Comparison of ENCODE assay signal across 7 mouse cellular contexts in genomic region chr17:46032257-46032991, GRCm38 (mm10). TPM values are rescaled to one million over a fixed set of nuclear protein-coding genes. Genes with fewer than 3 reads are reported as not detected.
A peak's percentile ranks its signal among the peaks of the same experiment; 100 is the strongest.
DNase-seq lines count a peak whose midpoint lies in the region; ATAC-seq lines count a peak whose summit lies in the region.

TSS of gene Vegfa (minus strand) at chr17:46032369.

- WGBS in intestine, embryonic 16.5 days: under 1% methylated on average over 40 of the region's 40 CpGs
- whole genome bisulfite sequencing in midbrain, embryonic 11.5 days: under 1% methylated on average over 40 of the region's 40 CpGs

- intact Hi-C loops in left cerebral cortex, postnatal 36 days (cut with DNase I): loop anchor here (1.0 to 5.0 kb wide), 3 partner anchors 80 to 297 kb away; partner anchors contain the start of gene Mrps18a

- no peaks in the 10 kb centered on the region for H3K36me3 ChIP-seq in intestine, embryonic 16.5 days (ENCODE audit: control insufficient read depth, insufficient read depth, low read length)
- no peaks in the 10 kb centered on the region for H3K36me3 ChIP-seq in midbrain, embryonic 11.5 days (ENCODE audit: control insufficient read depth, insufficient read depth, low read length)

- peak; percentile 81 for ATAC-seq in intestine, embryonic 16.5 days
- ATAC-seq in midbrain, embryonic 11.5 days (ENCODE audit: low FRiP score): peak; percentile 84

- DNase-seq in adrenal gland, adult 2 months: peak; percentile 96
- peak; percentile 88 for DNase-seq in embryo, embryonic 11.5 days (ENCODE audit: low read depth, low spot score)
- peak; percentile 84 to 91 for DNase-seq in gastrocnemius, postnatal 4 days (ENCODE audit: low spot score in 2 of 2)
- DNase-seq in left cerebral cortex, postnatal 36 days (ENCODE audit: low spot score in 2 of 2): peak; percentile 85 to 89
- peak; percentile 99 for DNase-seq in midbrain, embryonic 11.5 days (ENCODE audit: low spot score, missing footprints)
- peak; percentile 92 for DNase-seq in skeletal muscle tissue, adult 2 months (ENCODE audit: low read depth, low spot score)

- H3K27me3 ChIP-seq in intestine, embryonic 16.5 days (replicated peaks; ENCODE audit: control insufficient read depth, insufficient read depth, low read length): no peaks in the 10 kb centered on the region
- H3K27me3 ChIP-seq in midbrain, embryonic 11.5 days (ENCODE audit: control insufficient read depth, insufficient read depth, low read length): no peaks in the 10 kb centered on the region

- H3K4me3 ChIP-seq in intestine, embryonic 16.5 days (ENCODE audit: low read length): peak within 1 kb of the TSS; percentile 94
- peak within 1 kb of the TSS; percentile 89 for H3K4me3 ChIP-seq in midbrain, embryonic 11.5 days (ENCODE audit: low read depth, low read length)

- H3K27ac ChIP-seq in intestine, embryonic 16.5 days (ENCODE audit: low read length): peak within 1 kb of the TSS; percentile 87
- peak within 1 kb of the TSS; percentile 64 for H3K27ac ChIP-seq in midbrain, embryonic 11.5 days (ENCODE audit: low read depth, low read length)

- H3K4me2 ChIP-seq in intestine, embryonic 16.5 days (ENCODE audit: low read depth, low read length): peak within 1 kb of the TSS; percentile 80
- H3K4me2 ChIP-seq in midbrain, embryonic 11.5 days: peak within 1 kb of the TSS; percentile 87

- peaks cover 37% of the 10 kb centered on the region for H3K4me1 ChIP-seq in intestine, embryonic 16.5 days (ENCODE audit: control insufficient read depth, insufficient read depth, low read length)
- peaks cover 29% of the 10 kb centered on the region for H3K4me1 ChIP-seq in midbrain, embryonic 11.5 days (ENCODE audit: control insufficient read depth, insufficient read depth, low read length)

- peak within 1 kb of the TSS; percentile 83 for H3K9ac ChIP-seq in intestine, embryonic 16.5 days (ENCODE audit: low read depth, low read length)
- H3K9ac ChIP-seq in midbrain, embryonic 11.5 days (ENCODE audit: low read length): peak within 1 kb of the TSS; percentile 94

- no peaks in the 10 kb centered on the region for H3K9me3 ChIP-seq in intestine, embryonic 16.5 days (ENCODE audit: control insufficient read depth, low read length)
- H3K9me3 ChIP-seq in midbrain, embryonic 11.5 days (ENCODE audit: control insufficient read depth, low read length): no peaks in the 10 kb centered on the region

RNA-seq across cellular contexts. Expression of gene Vegfa, which starts in this region (rescaled TPM):
- total RNA-seq in adrenal gland, adult 2 months (2021): 100 to 1,000 TPM; 395 to 486 TPM
- polyA plus RNA-seq in adrenal gland, adult 2 months (2012; rRNA removed): 751 and 799 TPM in 2 replicates
- 100 to 1,000 TPM in 1 of 2 experiments, 10 to 100 TPM in 1; 97.0 to 100 TPM for total RNA-seq in gastrocnemius, postnatal 4 days (2021)
- polyA plus RNA-seq in intestine, embryonic 16.5 days (2015; fragmentation: Nextera tagmentation; extraction: Ambion mirVana): 2.7 and 3.3 TPM in 2 replicates
- 100 to 1,000 TPM in 1 of 2 experiments, 10 to 100 TPM in 1; 70.0 to 117 TPM for total RNA-seq in left cerebral cortex, postnatal 36 days (2021)
- 2.2 and 2.9 TPM in 2 replicates for polyA plus RNA-seq in midbrain, embryonic 11.5 days (2014; fragmentation: Nextera tagmentation; extraction: Ambion mirVana)

Comparison
In these comparisons a context has a peak if more than half of its experiments do, and no peak if none do; other contexts are left out.
1. Peak in every context shown above with its lines: DNase-seq, ATAC-seq, H3K4me3 ChIP-seq and H3K27ac ChIP-seq.
2. RNA of gene Vegfa (polyA plus RNA-seq): 751 to 799 TPM in adrenal gland, adult 2 months; 2.2 to 2.9 TPM in midbrain, embryonic 11.5 days and 2.7 to 3.3 TPM in intestine, embryonic 16.5 days; every median in the first group is over 100 times any median in the second.